Mouse (Mus musculus) stomach, embryonic 16.5 days (tissue): ENCODE results near the gene Nmb. TPM values are rescaled to one million over a fixed set of nuclear protein-coding genes. Genes with fewer than 3 reads are reported as not detected.
A peak's percentile ranks its signal among the peaks of the same experiment; 100 is the strongest.

Experiments
- ATAC-seq: fragments of 200-750 bp; cut with Nextera tagmentation; 2 replicates; pipeline ENCODE4 v1.8.0; 2017; ENCODE audit warnings: moderate number of reproducible peaks, moderate TSS enrichment; ENCODE audit not compliant: insufficient read depth, low FRiP score
- H3K27ac ChIP-seq: fragments of 300-500 bp; sonication (generic); 2 replicates; pipeline ENCODE4 v1.5.1; 2014; ENCODE audit warnings: low read length
- H3K27me3 ChIP-seq: fragments of 300-500 bp; sonication (generic); 2 replicates; pipeline ENCODE4 v1.6.1; 2014; ENCODE audit warnings: low read length, control low read depth, mixed read lengths; ENCODE audit not compliant: control insufficient read depth, insufficient read depth
- H3K36me3 ChIP-seq: fragments of 300-500 bp; sonication (generic); 2 replicates; pipeline ENCODE4 v1.6.1; 2014; ENCODE audit warnings: low read length; ENCODE audit not compliant: control insufficient read depth, insufficient read depth
- H3K4me1 ChIP-seq: fragments of 300-500 bp; sonication (generic); 2 replicates; pipeline ENCODE4 v1.6.1; 2014; ENCODE audit warnings: low read length, control low read depth, mixed read lengths; ENCODE audit not compliant: control insufficient read depth, insufficient read depth
- H3K4me2 ChIP-seq: fragments of 300-500 bp; sonication (generic); 2 replicates; pipeline ENCODE4 v1.6.1; 2014; ENCODE audit warnings: low read depth, low read length, mixed read lengths
- H3K4me3 ChIP-seq: fragments of 300-500 bp; sonication (generic); replicated peaks from 2 replicates; pipeline ENCODE4 v1.5.1; 2014; ENCODE audit warnings: mild to moderate bottlenecking, low read length
- H3K9ac ChIP-seq: fragments of 300-500 bp; sonication (generic); 2 replicates; pipeline ENCODE4 v1.6.1; 2014; ENCODE audit warnings: low read length
- H3K9me3 ChIP-seq: fragments of 300-500 bp; sonication (generic); replicated peaks from 2 replicates; pipeline ENCODE4 v1.6.1; 2016; ENCODE audit warnings: low read length, control low read depth; ENCODE audit not compliant: control insufficient read depth
- WGBS: fragments of 180-500 bp; shearing (Covaris S2); extraction: QIAGEN DNeasy Blood & Tissue Kit; methylation state at CpG from one replicate; pipeline ENCODE4 v1.1.7; 2014; 5-methylcytosine and 5-hydroxymethylcytosine counted together
- polyA plus RNA-seq: library from polyadenylated mRNA; unstranded; fragments of >200 nt; fragmentation: Nextera tagmentation; extraction: Ambion mirVana; gene quantifications from 2 replicates; pipeline ENCODE4 v1.2.1, GENCODE M21; 2015

Gene Nmb
- polyA plus RNA-seq, 1 experiment from 2014 or later = 4.4 TPM

- no peaks in the 10 kb centered on the region for H3K4me1 ChIP-seq
- 88% methylated on average over 1 of the region's 1 CpGs for WGBS
- no peak overlapping the region for H3K9ac ChIP-seq
- H3K4me3 ChIP-seq = no peak overlapping the region
- H3K27me3 ChIP-seq = no peaks in the 10 kb centered on the region
- H3K4me2 ChIP-seq = no peak overlapping the region
- H3K27ac ChIP-seq = no peak overlapping the region
- no peaks in the 10 kb centered on the region for H3K9me3 ChIP-seq
- no peak for ATAC-seq
- 0 out of 2 replicates have a peak, but pooled peaks cover 4% of the 10 kb centered on the region for H3K36me3 ChIP-seq
Measured at GRCm38 (mm10) chr7:80932777-80933176, 27.9 kb upstream of the Nmb start.

DNA sequence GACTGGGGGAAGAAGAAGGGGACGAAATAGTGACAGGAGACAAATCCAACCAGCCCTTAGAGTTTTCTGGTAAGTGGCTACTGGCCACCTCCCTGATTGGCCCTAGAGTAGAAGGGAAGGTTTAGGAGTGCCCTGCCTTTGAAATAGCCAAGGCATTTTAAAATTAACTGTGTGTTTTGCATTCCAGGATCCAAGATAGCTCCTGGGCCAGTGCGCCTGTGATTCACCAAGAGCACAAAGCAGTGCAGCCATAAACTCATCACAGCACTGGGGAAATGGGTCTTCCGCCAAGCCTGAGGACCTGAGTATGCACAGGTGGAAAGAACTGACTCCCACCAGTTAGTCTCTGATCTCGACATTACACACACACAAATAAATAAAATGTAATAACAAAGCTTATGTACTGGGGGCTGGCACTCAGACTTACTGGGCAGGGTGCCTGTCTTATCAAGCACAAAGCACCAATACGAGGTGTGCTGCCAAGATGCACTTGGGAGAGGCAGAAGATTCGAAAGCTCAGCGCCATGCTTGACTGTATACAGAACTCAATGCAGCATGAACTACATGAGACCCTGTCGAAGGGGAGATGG, 26.8 kb upstream of the Nmb start:
- Histone ChIP-seq H3K27ac (no peak overlapping the region), H3K4me2 (no peak overlapping the region), H3K27me3 (no peaks in the 10 kb centered on the region), H3K4me3 (no peak overlapping the region), H3K36me3 (0 out of 2 replicates have a peak, but pooled peaks cover 4% of the 10 kb centered on the region), H3K9ac (no peak overlapping the region), H3K4me1 (no peaks in the 10 kb centered on the region), H3K9me3 (no peaks in the 10 kb centered on the region)
- 90% methylated on average over 8 of the region's 8 CpGs for WGBS
- ATAC-seq = no peak

- Histone ChIP-seq H3K9ac (no peak overlapping the region), H3K4me3 (no peak overlapping the region), H3K27ac (no peak overlapping the region), H3K4me1 (no peaks in the 10 kb centered on the region), H3K4me2 (no peak overlapping the region), H3K27me3 (no peaks in the 10 kb centered on the region), H3K9me3 (no peaks in the 10 kb centered on the region), H3K36me3 (no peaks in the 10 kb centered on the region; the same call in 1 of the 2 replicates)
- ATAC-seq = no peak
- 84% methylated on average over 2 of the region's 2 CpGs for WGBS
Measured at GRCm38 (mm10) chr7:80923165-80923564, 18.3 kb upstream of the Nmb start.

- H3K4me3 ChIP-seq = no peak overlapping the region
- no peaks in the 10 kb centered on the region for H3K36me3 ChIP-seq
- no peak overlapping the region for H3K4me2 ChIP-seq
- no peak for ATAC-seq
- WGBS = 60% methylated on average over 5 of the region's 5 CpGs
- H3K27me3 ChIP-seq = no peaks in the 10 kb centered on the region
- H3K4me1 ChIP-seq = no peaks in the 10 kb centered on the region
- no peaks in the 10 kb centered on the region for H3K9me3 ChIP-seq
- 0 out of 2 replicates have a peak overlapping the region, but pooled peaks have one; percentile 2 for H3K27ac ChIP-seq
- H3K9ac ChIP-seq = no peak overlapping the region
Measured at GRCm38 (mm10) chr7:80919647-80920008, 14.8 kb upstream of the Nmb start.

DNA sequence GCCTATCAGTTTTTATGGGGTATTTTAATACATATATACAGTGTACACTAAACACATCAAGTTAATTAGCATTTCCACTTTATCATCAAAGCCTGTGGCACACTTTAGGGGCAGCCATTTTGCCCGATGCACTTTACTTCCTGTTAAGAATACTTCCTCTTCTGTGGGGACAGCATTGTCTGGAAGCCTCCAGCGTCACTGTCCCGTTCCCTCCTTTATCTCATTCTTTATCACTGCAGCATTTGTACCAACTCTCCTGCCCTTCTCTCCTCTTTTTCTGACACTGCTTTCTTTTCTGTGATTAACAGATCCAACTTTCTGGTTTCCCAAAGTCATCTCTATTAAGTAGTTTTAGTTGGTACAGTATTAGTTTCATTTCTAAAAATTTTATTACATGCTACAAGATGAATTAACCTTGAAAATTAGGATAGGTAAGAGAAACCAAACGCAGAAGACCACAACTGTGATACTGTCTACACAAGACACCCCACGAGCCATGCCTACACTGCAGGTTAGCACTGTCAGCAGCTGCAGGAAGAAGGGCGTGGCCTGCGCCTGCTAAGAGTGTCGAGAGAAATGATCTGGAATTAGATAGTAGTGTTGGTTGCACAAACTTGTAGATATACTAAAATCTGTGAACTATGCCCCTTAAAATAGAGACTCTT, 14.2 kb upstream of the Nmb start:
- no peaks in the 10 kb centered on the region for H3K36me3 ChIP-seq
- WGBS = 67% methylated on average over 8 of the region's 8 CpGs

DNA sequence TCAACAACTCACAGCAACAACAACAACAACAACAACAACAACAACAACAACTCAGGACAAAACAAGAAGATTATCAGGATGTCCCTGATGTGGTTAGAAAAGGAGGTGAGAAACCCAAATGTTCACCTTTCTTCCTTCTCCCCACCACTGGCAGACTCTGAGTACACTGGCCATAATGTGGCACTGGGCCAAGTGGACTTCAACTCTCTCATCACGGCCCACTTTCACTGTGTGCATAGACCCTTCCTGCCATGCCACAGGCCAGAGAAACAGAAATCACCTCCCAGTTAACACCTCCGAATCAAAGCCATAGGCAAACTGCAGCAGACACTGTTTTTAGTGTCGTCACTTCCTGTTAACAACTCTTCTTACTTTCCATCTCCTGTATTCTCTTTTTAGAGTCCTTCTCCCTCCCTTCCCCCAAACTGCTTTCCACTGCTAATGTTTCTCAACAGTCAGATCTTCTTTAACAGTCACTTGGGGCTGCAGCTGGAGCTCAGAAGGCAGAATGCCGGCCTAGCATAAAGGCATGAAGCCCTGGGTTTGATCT, 13.1 kb upstream of the Nmb start:
- 88% methylated on average over 4 of the region's 4 CpGs for WGBS
- Histone ChIP-seq H3K27me3 (no peaks in the 10 kb centered on the region), H3K36me3 (no peaks in the 10 kb centered on the region), H3K4me3 (no peak overlapping the region), H3K9me3 (no peaks in the 10 kb centered on the region), H3K4me1 (no peaks in the 10 kb centered on the region), H3K27ac (no peak overlapping the region), H3K9ac (no peak overlapping the region), H3K4me2 (no peak overlapping the region)
- no peak for ATAC-seq

More for the DNA sequence above, 14.2 kb upstream of the Nmb start:
- Histone ChIP-seq H3K9me3 (no peaks in the 10 kb centered on the region), H3K9ac (no peak overlapping the region), H3K27me3 (no peaks in the 10 kb centered on the region), H3K4me3 (no peak overlapping the region), H3K4me1 (no peaks in the 10 kb centered on the region), H3K4me2 (no peak overlapping the region), H3K27ac (0 out of 2 replicates have a peak overlapping the region, but pooled peaks have one; percentile 2)
- ATAC-seq = no peak

GRCm38 (mm10) chr7:80912496-80912895, 7.6 kb upstream of the Nmb start:
- Histone ChIP-seq H3K4me2 (no peak overlapping the region), H3K9ac (no peak overlapping the region), H3K27ac (no peak overlapping the region), H3K4me3 (no peak overlapping the region), H3K36me3 (0 out of 2 replicates have a peak, but pooled peaks cover 4% of the 10 kb centered on the region), H3K9me3 (no peaks in the 10 kb centered on the region), H3K4me1 (no peaks in the 10 kb centered on the region), H3K27me3 (no peaks in the 10 kb centered on the region)
- WGBS = 76% methylated on average over 8 of the region's 8 CpGs
- ATAC-seq = no peak

DNA sequence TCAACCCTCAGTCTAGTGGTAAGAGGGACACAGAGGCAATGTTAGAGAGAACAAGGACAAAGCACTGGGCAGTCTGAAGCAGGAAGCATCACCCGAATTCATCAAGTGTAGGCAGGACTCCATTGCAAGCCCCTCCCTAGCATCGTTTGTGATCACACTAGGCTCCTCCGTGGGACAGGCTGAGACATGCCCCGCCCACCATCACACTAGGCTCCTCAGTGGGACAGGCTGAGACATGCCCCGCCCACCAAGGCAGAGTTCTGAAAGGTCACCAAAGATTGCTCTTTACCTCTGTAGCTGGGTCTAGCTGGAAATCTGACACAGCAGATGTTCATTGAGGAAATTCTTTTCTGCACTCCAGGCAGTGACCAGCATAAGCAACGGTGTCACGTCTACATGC, 6.2 kb upstream of the Nmb start:
- no peak overlapping the region for H3K4me3 ChIP-seq
- H3K27ac ChIP-seq = no peak overlapping the region
- no peak overlapping the region for H3K4me2 ChIP-seq
- no peaks in the 10 kb centered on the region for H3K27me3 ChIP-seq
- 0 out of 2 replicates have a peak, but pooled peaks have one; percentile 53 for ATAC-seq
- no peaks in the 10 kb centered on the region for H3K9me3 ChIP-seq
- H3K4me1 ChIP-seq = no peaks in the 10 kb centered on the region
- 73% methylated on average over 7 of the region's 7 CpGs for WGBS
- no peak overlapping the region for H3K9ac ChIP-seq
- H3K36me3 ChIP-seq = 0 out of 2 replicates have a peak, but pooled peaks cover 4% of the 10 kb centered on the region

- no peak for ATAC-seq
- 89% methylated on average over 11 of the region's 11 CpGs for WGBS
Measured at GRCm38 (mm10) chr7:80903625-80904422, 1.1 kb downstream of the Nmb start.

More at GRCm38 (mm10) chr7:80903625-80904422, 1.1 kb downstream of the Nmb start:
- no peaks in the 10 kb centered on the region for H3K9me3 ChIP-seq
- no peaks in the 10 kb centered on the region for H3K27me3 ChIP-seq
- 0 out of 2 replicates have a peak, but pooled peaks cover 1% of the 10 kb centered on the region for H3K36me3 ChIP-seq
- no peak overlapping the region for H3K4me2 ChIP-seq
- no peak overlapping the region for H3K4me3 ChIP-seq
- peaks cover 10% of the 10 kb centered on the region for H3K4me1 ChIP-seq
- no peak overlapping the region for H3K9ac ChIP-seq
- no peak overlapping the region for H3K27ac ChIP-seq
